Mouse (Mus musculus): ENCODE results near the gene Tctex1d2.

- TF ChIP-seq CTCF (conservative IDR thresholded peaks at IDR 0.05; ENCODE audit: insufficient read depth, insufficient read length, low read depth, low read length) (no peak), POLR2A (IDR thresholded peaks at IDR 0.05; ENCODE audit: low read depth, low read length) (no peak)
These were observed 27.1 kb downstream of the Tctex1d2 start for GRCm38 (mm10) chr16:32446563-32447138.

All from kidney, adult 2 months (tissue).